Mouse (Mus musculus): ENCODE results near the gene Prl2c3.
"Not testable (repeated sequence)": the region's sequence is repeated elsewhere in the genome, so short reads cannot be mapped to it uniquely, and the experiment has no call there.

Prl2c3 gene

GRCm38 (mm10) chr13:12799979-12800378 is at the start of gene Prl2c3:
Gene Prl2c3 (minus strand): TSS chr13:12800079.
- CTCF ChIA-PET: not testable (repeated sequence)

DNA sequence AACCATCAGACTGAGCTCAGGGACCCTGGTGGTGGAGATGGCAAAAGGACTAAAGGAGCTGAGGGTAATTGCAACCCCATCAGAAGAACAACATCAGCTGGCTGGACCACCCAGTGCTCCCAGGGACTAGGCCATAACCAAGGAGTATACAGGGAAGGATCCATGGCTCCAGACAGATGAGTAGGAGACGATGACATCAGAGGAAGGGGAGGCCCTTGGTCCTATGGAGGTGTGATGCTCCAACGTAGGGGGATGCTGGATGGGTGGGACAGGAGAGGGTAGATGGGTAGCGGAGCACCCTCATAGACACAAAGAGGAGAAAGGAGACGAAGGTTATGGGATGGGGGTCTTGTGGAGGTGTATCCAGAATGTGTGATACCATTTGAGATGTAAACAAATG is 48.4 kb upstream of the Prl2c3 start:
- CTCF ChIA-PET: not testable (repeated sequence)

GRCm38 (mm10) chr13:12844701-12845100 is 44.8 kb upstream of the Prl2c3 start:
- CTCF ChIA-PET: not testable (repeated sequence)

DNA sequence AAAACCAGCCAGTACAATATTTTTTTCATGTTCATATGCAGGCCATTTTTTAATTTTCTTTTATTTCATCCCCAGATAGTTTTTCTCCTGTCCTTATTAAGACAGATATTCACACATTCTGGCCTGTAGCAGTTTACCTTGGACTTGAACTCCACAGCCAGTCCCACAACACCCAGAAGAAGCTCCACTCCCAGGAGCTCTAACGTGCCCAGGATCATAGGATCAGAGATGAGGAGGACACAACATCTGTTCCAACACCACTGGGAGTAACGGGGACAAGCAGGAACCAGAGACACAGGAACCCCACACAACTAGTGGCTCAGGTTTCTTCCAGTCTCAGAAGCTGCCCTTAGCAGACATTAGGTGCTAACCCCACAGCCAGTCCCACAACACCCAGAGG is 37.7 kb upstream of the Prl2c3 start:
- CTCF ChIA-PET: not testable (repeated sequence)

DNA sequence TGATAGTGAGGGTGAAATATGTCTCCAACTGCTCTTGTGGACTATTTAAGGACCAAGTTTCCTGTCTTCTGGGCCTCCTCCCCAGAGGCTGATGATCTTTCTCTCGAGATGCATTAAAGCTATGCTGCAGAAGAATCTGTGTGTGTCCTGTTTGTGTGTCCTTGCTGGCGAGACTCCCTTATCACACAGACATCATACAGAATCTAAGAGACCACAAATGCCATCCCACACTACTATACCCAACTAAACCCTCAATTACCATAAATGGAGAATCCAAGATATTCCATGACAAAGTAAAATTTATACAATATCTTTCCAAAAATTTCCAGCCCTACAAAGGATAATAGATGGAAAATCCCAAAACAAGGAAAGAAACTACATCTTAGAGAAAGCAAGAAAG is 31.9 kb upstream of the Prl2c3 start:
- CTCF ChIA-PET: no interaction called here

- CTCF ChIA-PET: no interaction called here
Measured at GRCm38 (mm10) chr13:12829031-12829430, 29.2 kb upstream of the Prl2c3 start.

DNA sequence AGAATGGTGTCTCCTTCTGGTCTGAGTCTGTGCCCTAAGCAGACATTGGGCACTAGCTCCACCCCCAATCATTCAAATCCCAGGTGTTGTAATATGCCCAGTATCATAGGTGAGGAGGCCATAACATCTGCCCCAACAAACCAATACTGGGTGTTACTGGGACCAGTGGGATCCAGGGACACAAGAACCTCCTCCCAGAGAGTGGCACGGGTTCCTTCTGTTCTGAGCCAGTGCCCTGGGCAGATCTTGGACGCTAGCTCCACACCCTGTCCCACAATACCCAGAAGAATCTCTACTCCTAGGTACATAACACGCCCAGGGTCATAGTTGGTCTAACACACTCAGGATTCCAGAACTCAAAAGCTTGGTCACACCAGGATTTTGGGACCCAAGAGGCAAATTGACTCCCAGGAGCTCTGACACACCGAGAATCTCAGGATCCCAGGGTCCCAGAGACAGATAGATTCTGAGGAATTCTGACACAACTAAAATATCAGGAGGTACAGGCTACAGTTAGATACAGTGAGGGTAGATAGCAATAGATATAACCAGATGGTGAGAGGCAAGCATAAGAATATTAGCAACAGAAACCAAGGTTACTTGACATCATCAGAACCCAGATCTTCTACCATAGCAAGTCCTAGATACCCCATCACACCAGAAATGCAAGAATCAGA is 24.8 kb upstream of the Prl2c3 start:
- CTCF ChIA-PET: not testable (repeated sequence)

- CTCF ChIA-PET: not testable (repeated sequence)
Measured at GRCm38 (mm10) chr13:12813734-12814424, 14.0 kb upstream of the Prl2c3 start.

DNA sequence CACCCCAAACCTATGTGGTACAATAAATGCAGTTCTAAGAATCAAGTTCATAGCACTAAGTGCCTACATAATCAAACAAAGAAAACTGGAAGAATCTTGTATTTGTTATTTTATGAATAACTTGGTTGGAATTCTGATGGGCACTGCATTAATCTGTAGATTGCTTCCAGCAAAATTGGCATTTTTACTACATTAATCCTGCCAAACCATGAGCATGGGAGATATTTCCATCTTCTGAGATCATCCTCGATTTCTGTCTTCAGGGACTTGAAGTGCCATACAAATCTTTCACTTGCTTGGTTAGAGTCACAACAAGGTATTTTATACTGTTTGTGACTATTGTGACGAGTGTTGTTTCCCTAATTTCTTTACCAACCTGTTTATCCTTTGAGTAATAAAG is 9.7 kb upstream of the Prl2c3 start:
- CTCF ChIA-PET: no interaction called here

DNA sequence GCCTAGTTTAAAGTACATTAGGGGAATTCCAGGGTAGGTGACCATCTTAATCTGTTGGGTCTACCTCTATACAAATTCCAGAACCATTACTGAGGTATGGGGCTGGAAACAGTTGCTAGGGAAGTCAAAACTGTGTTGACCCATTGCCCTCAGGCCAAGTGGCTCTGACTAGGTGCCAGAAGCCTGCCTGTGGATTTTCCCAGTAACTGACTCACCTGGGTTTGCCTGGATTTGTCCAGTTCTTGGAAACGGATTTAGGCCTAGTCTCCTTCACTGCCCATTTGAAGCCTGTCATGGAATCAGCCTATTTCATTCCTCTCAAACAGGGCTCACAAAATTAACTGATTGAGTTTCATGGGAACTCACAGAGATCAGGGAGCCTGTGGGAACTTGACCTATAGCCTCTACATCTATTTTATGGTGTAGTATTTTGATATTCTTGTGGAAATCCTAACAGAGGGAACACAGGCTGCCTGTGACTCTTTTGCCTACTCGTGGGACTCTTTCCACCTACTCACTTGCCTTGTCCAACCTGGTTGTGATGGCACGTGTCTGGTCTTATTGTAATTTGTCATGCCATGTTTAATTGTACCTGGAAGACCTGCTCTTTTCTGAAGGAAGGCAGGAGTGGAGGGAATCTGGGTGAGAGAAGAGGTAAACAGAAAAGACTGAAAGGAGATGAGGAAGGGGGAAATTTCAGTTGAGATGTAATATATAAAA is 9.1 kb upstream of the Prl2c3 start:
- CTCF ChIA-PET: not testable (repeated sequence)

GRCm38 (mm10) chr13:12806496-12806895 is 6.6 kb upstream of the Prl2c3 start:
- CTCF ChIA-PET: not testable (repeated sequence)

DNA sequence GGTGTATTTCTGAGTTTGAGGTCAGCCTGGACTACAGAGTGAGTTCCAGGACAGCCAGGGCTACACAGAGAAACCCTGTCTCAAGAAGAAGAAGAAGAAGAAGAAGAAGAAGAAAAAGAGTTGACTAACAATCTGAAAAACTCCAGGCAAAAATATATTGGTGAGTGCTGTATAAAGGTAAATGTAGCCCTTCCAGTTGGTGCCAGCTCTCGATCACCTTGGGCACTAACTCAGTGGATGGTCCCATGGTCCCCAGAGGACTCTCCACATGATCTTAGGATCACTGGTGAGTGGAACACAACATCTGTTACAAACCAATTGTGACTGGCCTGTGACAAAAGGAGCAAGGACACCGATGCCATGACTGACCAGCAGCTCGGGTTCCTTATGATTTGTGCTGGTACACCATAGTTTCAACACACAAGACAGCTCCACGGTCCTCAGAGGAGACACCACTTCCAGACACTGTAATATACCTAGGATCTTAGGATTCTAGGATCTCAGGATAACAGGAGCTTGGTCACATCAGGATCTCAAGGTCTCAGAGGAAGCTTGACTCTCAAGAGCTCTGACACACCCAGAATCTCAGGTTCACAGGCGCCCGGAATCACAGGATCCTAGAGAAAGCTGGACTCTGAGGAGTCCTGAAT is 30.3 kb downstream of the Prl2c3 start:
- CTCF ChIA-PET: not testable (repeated sequence)
